Mouse (Mus musculus): ENCODE measurements around the gene Pim3. TPM values are rescaled to one million over a fixed set of nuclear protein-coding genes. Genes with fewer than 3 reads are reported as not detected.

Gene Pim3
- polyA plus RNA-seq, 2 experiments: 3.1 to 8.5 TPM

DNA sequence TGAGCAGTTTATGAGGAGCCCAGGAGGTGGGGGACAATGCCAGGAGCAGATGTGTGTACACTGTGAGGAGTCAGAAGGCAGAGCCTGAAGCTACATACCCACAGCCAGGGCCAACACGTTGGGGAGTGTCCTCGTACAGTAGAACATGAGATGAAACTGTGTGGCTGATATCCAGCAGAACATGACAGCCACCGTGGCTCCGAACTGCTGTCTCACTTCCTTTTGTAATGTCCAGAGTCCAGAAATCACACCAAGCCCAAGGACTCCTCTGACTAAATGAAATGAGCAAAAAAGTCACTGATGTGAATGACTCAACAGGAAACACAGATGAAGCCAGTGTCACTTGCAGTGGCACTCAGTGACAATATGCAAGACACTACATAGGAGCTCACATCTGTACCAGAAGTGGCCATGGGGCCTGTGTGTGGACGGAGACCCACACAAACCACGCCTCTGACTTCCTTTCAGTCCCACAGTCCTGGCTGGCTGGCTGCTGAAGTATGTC lies 46.7 kb upstream of the Pim3 start:
- DNase-seq (ENCODE audit: low read depth in 3 of 3, low spot score in 3 of 3): no peak
- Histone ChIP-seq H3K4me1 (replicated peaks; ENCODE audit: control insufficient read depth in 2 of 2, insufficient read depth in 2 of 2, low read length in 1 of 2) (peaks cover 3 to 4% of the 10 kb centered on the region in 2 experiments; a peak in 2 of 4 replicates), H3K4me2 (ENCODE audit: low read depth) (no peak overlapping the region), H3K4me3 (ENCODE audit: insufficient read depth in 1 of 2, low read depth in 2 of 2, low read length in 2 of 2) (no peak overlapping the region), H3K9ac (replicated peaks) (no peak overlapping the region), H3K36me3 (replicated peaks; ENCODE audit: control insufficient read depth, insufficient read depth, low read depth) (no peaks in the 10 kb centered on the region; the same call in none of the 2 replicates), H3K27ac (no peak overlapping the region), H3K9me3 (ENCODE audit: control insufficient read depth, low read length) (no peaks in the 10 kb centered on the region), H3K27me3 (ENCODE audit: control insufficient read depth, insufficient read depth, low read length) (no peaks in the 10 kb centered on the region)
- 51% methylated on average over 6 of the region's 6 CpGs for WGBS (ENCODE audit: insufficient replicate concordance)
- ATAC-seq (ENCODE audit: insufficient read depth): no peak
- TF ChIP-seq CTCF (IDR thresholded peaks at IDR 0.05; ENCODE audit: low read depth) (no peak), EP300 (IDR thresholded peaks at IDR 0.05; ENCODE audit: low read depth) (no peak)

DNA sequence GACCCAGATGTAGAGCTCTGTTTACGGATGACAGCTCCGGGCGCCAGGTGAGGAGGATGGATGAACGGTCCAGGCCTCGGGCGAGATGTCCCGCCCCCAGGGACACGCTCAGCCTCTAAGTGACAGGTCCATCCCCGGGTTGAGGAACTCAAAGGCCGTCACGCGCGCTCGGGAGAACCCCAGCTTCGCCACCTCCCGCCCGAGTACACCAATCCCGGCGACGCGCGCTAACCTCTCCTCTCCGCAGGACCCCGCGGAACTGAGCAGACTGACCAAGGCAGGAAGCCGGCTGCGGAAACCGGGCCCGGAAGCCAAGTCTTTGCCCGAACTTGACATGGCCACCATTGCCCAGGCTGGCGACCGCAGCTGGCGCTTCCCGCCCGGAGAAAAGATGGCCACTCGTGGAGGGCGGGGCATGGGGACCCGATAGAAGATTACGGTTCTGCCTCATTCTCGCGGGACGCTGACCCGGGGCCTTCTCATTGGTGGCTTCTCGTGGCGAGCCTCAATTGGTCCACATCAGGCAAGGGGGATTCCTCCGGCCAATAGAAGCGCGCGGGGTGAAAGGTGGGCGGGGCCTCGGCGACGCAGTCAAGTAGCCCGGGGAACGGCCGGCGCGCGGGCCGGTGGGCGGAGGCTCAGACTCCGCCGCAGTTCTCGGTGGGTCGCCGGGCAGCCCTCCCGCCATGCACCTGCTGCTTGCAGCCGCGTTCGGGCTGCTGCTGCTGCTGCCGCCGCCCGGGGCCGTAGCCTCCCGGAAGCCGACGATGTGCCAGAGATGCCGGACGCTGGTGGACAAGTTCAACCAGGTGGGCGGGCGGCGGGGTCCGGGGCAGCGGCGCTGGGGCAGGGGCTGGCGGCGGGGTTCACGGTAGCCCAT lies 42.7 kb upstream of the Pim3 start, which contains the start of the genes Alg12 and Creld2:
Gene Alg12 (minus strand): TSS at position 293 of the 880 bp plus-strand sequence.
Gene Creld2 (plus strand): TSS at position 621 of the 880 bp plus-strand sequence.
- TF ChIP-seq EP300 (IDR thresholded peaks at IDR 0.05; ENCODE audit: low read depth) (peak; percentile 74), CTCF (IDR thresholded peaks at IDR 0.05; ENCODE audit: low read depth) (no peak)
- Histone ChIP-seq H3K9ac (replicated peaks) (peak within 1 kb of the TSS; percentile 88), H3K27me3 (ENCODE audit: control insufficient read depth, insufficient read depth, low read length) (no peaks in the 10 kb centered on the region), H3K36me3 (replicated peaks; ENCODE audit: control insufficient read depth, insufficient read depth, low read depth) (peaks cover 2% of the 10 kb centered on the region; the same call in 1 of the 2 replicates), H3K4me1 (replicated peaks; ENCODE audit: control insufficient read depth in 2 of 2, insufficient read depth in 2 of 2, low read length in 1 of 2) (peaks cover 7% of the 10 kb centered on the region in 2 experiments; a peak in 3 of 4 replicates), H3K4me2 (ENCODE audit: low read depth) (peak within 1 kb of the TSS; percentile 94), H3K4me3 (ENCODE audit: insufficient read depth in 1 of 2, low read depth in 2 of 2, low read length in 2 of 2) (peak within 1 kb of the TSS; percentile 81 to 96), H3K27ac (peak within 1 kb of the TSS; percentile 50), H3K9me3 (ENCODE audit: control insufficient read depth, low read length) (no peaks in the 10 kb centered on the region)
- WGBS (ENCODE audit: insufficient replicate concordance): under 1% methylated on average over 87 of the region's 88 CpGs
- peak; percentile 99 for ATAC-seq (ENCODE audit: insufficient read depth)
- peak; percentile 99 for DNase-seq (ENCODE audit: low read depth in 3 of 3, low spot score in 3 of 3)

DNA sequence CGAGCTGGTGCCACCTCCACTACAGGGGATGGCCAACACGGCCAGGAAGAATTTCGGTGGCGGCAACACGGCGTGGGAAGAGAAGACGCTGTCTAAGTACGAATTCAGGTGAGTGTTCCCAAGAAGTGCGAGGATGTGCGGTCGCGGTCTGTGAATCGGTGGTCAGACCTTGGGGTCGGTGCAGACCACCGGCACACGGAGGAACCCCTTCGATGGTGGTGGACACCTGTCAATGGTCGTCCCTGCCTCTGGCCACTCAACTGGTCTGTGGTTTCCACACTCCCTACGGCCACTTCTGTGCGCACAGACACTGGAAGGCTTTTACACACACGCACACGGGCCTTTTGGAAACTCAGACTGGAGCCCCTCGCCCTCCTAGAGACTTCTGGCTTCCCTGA lies 42.1 kb upstream of the Pim3 start:
- WGBS (ENCODE audit: insufficient replicate concordance): 1% methylated on average over 23 of the region's 23 CpGs
- DNase-seq (ENCODE audit: low read depth in 3 of 3, low spot score in 3 of 3): no peak
- ATAC-seq (ENCODE audit: insufficient read depth): no peak
- Histone ChIP-seq H3K36me3 (replicated peaks; ENCODE audit: control insufficient read depth, insufficient read depth, low read depth) (peaks cover 8% of the 10 kb centered on the region), H3K4me2 (ENCODE audit: low read depth) (peak overlapping the region; percentile 94), H3K27me3 (ENCODE audit: control insufficient read depth, insufficient read depth, low read length) (no peaks in the 10 kb centered on the region), H3K9me3 (ENCODE audit: control insufficient read depth, low read length) (no peaks in the 10 kb centered on the region), H3K9ac (replicated peaks) (peak overlapping the region; percentile 88), H3K4me3 (ENCODE audit: insufficient read depth in 1 of 2, low read depth in 2 of 2, low read length in 2 of 2) (peak overlapping the region; percentile 81 to 96), H3K27ac (no peak overlapping the region), H3K4me1 (replicated peaks; ENCODE audit: control insufficient read depth in 2 of 2, insufficient read depth in 2 of 2, low read length in 1 of 2) (peaks cover 7% of the 10 kb centered on the region in 2 experiments; a peak in 3 of 4 replicates)
- no peak for TF ChIP-seq CTCF (IDR thresholded peaks at IDR 0.05; ENCODE audit: low read depth)
- no peak for TF ChIP-seq EP300 (IDR thresholded peaks at IDR 0.05; ENCODE audit: low read depth)

DNA sequence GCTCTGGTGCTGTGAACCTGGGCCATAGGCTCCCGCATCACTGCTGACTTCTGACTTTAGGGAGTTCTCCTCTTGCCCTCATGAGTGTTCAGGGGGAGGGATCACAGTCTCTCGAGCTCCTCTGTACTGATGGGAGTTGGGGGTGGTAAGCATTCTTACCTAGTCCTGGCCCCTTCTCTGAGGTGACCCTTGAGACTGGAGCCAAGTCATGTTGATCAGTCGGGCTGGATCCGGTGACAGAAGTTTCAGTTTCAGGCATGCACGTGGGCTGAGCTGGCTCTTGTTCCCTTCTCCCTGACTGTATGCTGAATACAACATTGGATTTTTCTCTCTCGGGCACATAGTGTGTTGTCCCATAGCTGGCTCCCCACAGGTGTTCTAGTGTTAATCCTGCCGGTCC lies 40.6 kb upstream of the Pim3 start:
- TF ChIP-seq EP300 (IDR thresholded peaks at IDR 0.05; ENCODE audit: low read depth) (no peak), CTCF (IDR thresholded peaks at IDR 0.05; ENCODE audit: low read depth) (no peak)
- no peaks in the 10 kb centered on the region for H3K9me3 ChIP-seq (ENCODE audit: control insufficient read depth, low read length)
- H3K4me3 ChIP-seq (ENCODE audit: insufficient read depth in 1 of 2, low read depth in 2 of 2, low read length in 2 of 2): no peak overlapping the region
- WGBS (ENCODE audit: insufficient replicate concordance): 70% methylated on average over 7 of the region's 7 CpGs
- ATAC-seq (ENCODE audit: insufficient read depth) (no peak), DNase-seq (ENCODE audit: low read depth in 3 of 3, low spot score in 3 of 3) (no peak)
- no peaks in the 10 kb centered on the region for H3K27me3 ChIP-seq (ENCODE audit: control insufficient read depth, insufficient read depth, low read length)
- H3K4me2 ChIP-seq (ENCODE audit: low read depth): no peak overlapping the region
- peaks cover 9% of the 10 kb centered on the region for H3K36me3 ChIP-seq (replicated peaks; ENCODE audit: control insufficient read depth, insufficient read depth, low read depth)
- H3K4me1 ChIP-seq (replicated peaks; ENCODE audit: control insufficient read depth in 2 of 2, insufficient read depth in 2 of 2, low read length in 1 of 2): peaks cover 7% of the 10 kb centered on the region in 2 experiments; a peak in 3 of 4 replicates
- no peak overlapping the region for H3K9ac ChIP-seq (replicated peaks)
- no peak overlapping the region for H3K27ac ChIP-seq

DNA sequence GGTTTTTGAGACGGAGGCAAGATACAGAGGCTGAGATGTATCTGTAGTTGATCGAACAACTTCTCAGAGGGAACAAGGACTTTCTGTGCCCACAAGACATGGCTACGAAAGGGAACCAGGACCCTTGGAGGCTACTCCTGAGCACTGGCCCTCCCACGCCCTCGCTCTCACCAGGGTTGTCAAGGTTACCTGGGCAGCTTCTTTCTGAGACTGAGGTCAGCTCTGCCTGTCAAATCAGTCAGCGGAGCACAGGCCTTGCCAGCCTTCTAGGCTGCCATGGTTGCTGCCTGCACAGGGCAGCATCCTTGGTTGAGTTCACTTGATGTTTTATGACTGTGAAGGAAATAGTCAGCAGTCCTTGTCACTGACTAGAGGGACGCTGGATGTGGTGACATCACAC lies 39.5 kb upstream of the Pim3 start:
- DNase-seq (ENCODE audit: low read depth in 3 of 3, low spot score in 3 of 3): no peak
- Histone ChIP-seq H3K4me3 (ENCODE audit: insufficient read depth in 1 of 2, low read depth in 2 of 2, low read length in 2 of 2) (no peak overlapping the region), H3K27ac (no peak overlapping the region), H3K27me3 (ENCODE audit: control insufficient read depth, insufficient read depth, low read length) (no peaks in the 10 kb centered on the region), H3K9me3 (ENCODE audit: control insufficient read depth, low read length) (no peaks in the 10 kb centered on the region), H3K36me3 (replicated peaks; ENCODE audit: control insufficient read depth, insufficient read depth, low read depth) (peaks cover 9% of the 10 kb centered on the region), H3K4me2 (ENCODE audit: low read depth) (no peak overlapping the region), H3K4me1 (replicated peaks; ENCODE audit: control insufficient read depth in 2 of 2, insufficient read depth in 2 of 2, low read length in 1 of 2) (peaks cover 7% of the 10 kb centered on the region in 2 experiments; a peak in 3 of 4 replicates), H3K9ac (replicated peaks) (no peak overlapping the region)
- 75% methylated on average over 7 of the region's 7 CpGs for WGBS (ENCODE audit: insufficient replicate concordance)
- ATAC-seq (ENCODE audit: insufficient read depth): no peak
- no peak for TF ChIP-seq CTCF (IDR thresholded peaks at IDR 0.05; ENCODE audit: low read depth)
- no peak for TF ChIP-seq EP300 (IDR thresholded peaks at IDR 0.05; ENCODE audit: low read depth)
